Mouse (Mus musculus): ENCODE results near the gene Fam83g. TPM values are rescaled to one million over a fixed set of nuclear protein-coding genes. Genes with fewer than 3 reads are reported as not detected.

The Fam83g gene
- polyA plus RNA-seq, 1 experiment from 2014 or later, result 20.7 TPM

GRCm38 (mm10) chr11:61652216-61652615 lies 31.7 kb upstream of the Fam83g start:
- H3K9me3 ChIP-seq (ENCODE audit: control insufficient read depth), result no peaks in the 10 kb centered on the region
- H3K4me2 ChIP-seq (replicated peaks; ENCODE audit: low read depth), result no peak overlapping the region
- ATAC-seq, result no peak
- H3K27ac ChIP-seq (ENCODE audit: low read depth, low read length), result no peak overlapping the region
- H3K27me3 ChIP-seq (replicated peaks; ENCODE audit: control insufficient read depth, insufficient read depth, low read length), result no peaks in the 10 kb centered on the region
- H3K9ac ChIP-seq (ENCODE audit: low read depth, low read length), result no peak overlapping the region
- 91% methylated on average over 5 of the region's 5 CpGs for WGBS
- H3K4me1 ChIP-seq (replicated peaks; ENCODE audit: control insufficient read depth, insufficient read depth, low read length), result no peaks in the 10 kb centered on the region
- no peak overlapping the region for H3K4me3 ChIP-seq (ENCODE audit: low read depth, low read length)
- no peaks in the 10 kb centered on the region for H3K36me3 ChIP-seq (ENCODE audit: control insufficient read depth, insufficient read depth)
- no peak for TF ChIP-seq CTCF (IDR thresholded peaks at IDR 0.05; ENCODE audit: low read depth)

- Histone ChIP-seq H3K9me3 (ENCODE audit: control insufficient read depth) (no peaks in the 10 kb centered on the region), H3K36me3 (ENCODE audit: control insufficient read depth, insufficient read depth) (no peaks in the 10 kb centered on the region), H3K27me3 (replicated peaks; ENCODE audit: control insufficient read depth, insufficient read depth, low read length) (no peaks in the 10 kb centered on the region), H3K27ac (ENCODE audit: low read depth, low read length) (no peak within 1 kb of the TSS), H3K4me2 (replicated peaks; ENCODE audit: low read depth) (peak within 1 kb of the TSS; percentile 13; the same call in 1 of the 2 replicates), H3K4me3 (ENCODE audit: low read depth, low read length) (peak within 1 kb of the TSS; percentile 18; the same call in 1 of the 2 replicates), H3K4me1 (replicated peaks; ENCODE audit: control insufficient read depth, insufficient read depth, low read length) (no peaks in the 10 kb centered on the region), H3K9ac (ENCODE audit: low read depth, low read length) (no peak within 1 kb of the TSS)
- TF ChIP-seq CTCF (IDR thresholded peaks at IDR 0.05; ENCODE audit: low read depth), result no peak
- WGBS, result 55% methylated on average over 10 of the region's 10 CpGs
- ATAC-seq, result no peak
Observed at GRCm38 (mm10) chr11:61652686-61653447, 31.0 kb upstream of the Fam83g start, which contains the start of gene Grap. Gene Grap (plus strand): TSS chr11:61653265.

GRCm38 (mm10) chr11:61653568-61653967 lies 30.3 kb upstream of the Fam83g start:
- Histone ChIP-seq H3K9me3 (ENCODE audit: control insufficient read depth) (no peaks in the 10 kb centered on the region), H3K4me3 (ENCODE audit: low read depth, low read length) (peak overlapping the region; percentile 18; the same call in 1 of the 2 replicates), H3K9ac (ENCODE audit: low read depth, low read length) (no peak overlapping the region), H3K27ac (ENCODE audit: low read depth, low read length) (no peak overlapping the region), H3K4me1 (replicated peaks; ENCODE audit: control insufficient read depth, insufficient read depth, low read length) (no peaks in the 10 kb centered on the region), H3K36me3 (ENCODE audit: control insufficient read depth, insufficient read depth) (no peaks in the 10 kb centered on the region), H3K4me2 (replicated peaks; ENCODE audit: low read depth) (peak overlapping the region; percentile 13; the same call in 1 of the 2 replicates), H3K27me3 (replicated peaks; ENCODE audit: control insufficient read depth, insufficient read depth, low read length) (no peaks in the 10 kb centered on the region)
- TF ChIP-seq CTCF (IDR thresholded peaks at IDR 0.05; ENCODE audit: low read depth), result no peak
- no peak for ATAC-seq
- WGBS, result 67% methylated on average over 2 of the region's 2 CpGs

GRCm38 (mm10) chr11:61654786-61655311 lies 29.0 kb upstream of the Fam83g start:
- H3K4me3 ChIP-seq (ENCODE audit: low read depth, low read length), result no peak overlapping the region
- H3K4me1 ChIP-seq (replicated peaks; ENCODE audit: control insufficient read depth, insufficient read depth, low read length), result no peaks in the 10 kb centered on the region
- H3K27ac ChIP-seq (ENCODE audit: low read depth, low read length), result no peak overlapping the region
- ATAC-seq, result no peak
- H3K36me3 ChIP-seq (ENCODE audit: control insufficient read depth, insufficient read depth), result no peaks in the 10 kb centered on the region
- H3K9me3 ChIP-seq (ENCODE audit: control insufficient read depth), result no peaks in the 10 kb centered on the region
- 86% methylated on average over 4 of the region's 4 CpGs for WGBS
- H3K27me3 ChIP-seq (replicated peaks; ENCODE audit: control insufficient read depth, insufficient read depth, low read length), result no peaks in the 10 kb centered on the region
- no peak for TF ChIP-seq CTCF (IDR thresholded peaks at IDR 0.05; ENCODE audit: low read depth)
- H3K9ac ChIP-seq (ENCODE audit: low read depth, low read length), result no peak overlapping the region
- H3K4me2 ChIP-seq (replicated peaks; ENCODE audit: low read depth), result no peak overlapping the region

GRCm38 (mm10) chr11:61655649-61656048 lies 28.2 kb upstream of the Fam83g start:
- no peak overlapping the region for H3K9ac ChIP-seq (ENCODE audit: low read depth, low read length)
- H3K27me3 ChIP-seq (replicated peaks; ENCODE audit: control insufficient read depth, insufficient read depth, low read length), result no peaks in the 10 kb centered on the region
- H3K4me1 ChIP-seq (replicated peaks; ENCODE audit: control insufficient read depth, insufficient read depth, low read length), result no peaks in the 10 kb centered on the region
- no peak overlapping the region for H3K4me2 ChIP-seq (replicated peaks; ENCODE audit: low read depth)
- H3K27ac ChIP-seq (ENCODE audit: low read depth, low read length), result no peak overlapping the region
- no peaks in the 10 kb centered on the region for H3K9me3 ChIP-seq (ENCODE audit: control insufficient read depth)
- ATAC-seq, result no peak
- no peaks in the 10 kb centered on the region for H3K36me3 ChIP-seq (ENCODE audit: control insufficient read depth, insufficient read depth)
- no peak for TF ChIP-seq CTCF (IDR thresholded peaks at IDR 0.05; ENCODE audit: low read depth)
- WGBS, result 62% methylated on average over 4 of the region's 4 CpGs
- H3K4me3 ChIP-seq (ENCODE audit: low read depth, low read length), result no peak overlapping the region

GRCm38 (mm10) chr11:61656148-61656850 lies 27.6 kb upstream of the Fam83g start:
- Histone ChIP-seq H3K4me1 (replicated peaks; ENCODE audit: control insufficient read depth, insufficient read depth, low read length) (no peaks in the 10 kb centered on the region), H3K4me3 (ENCODE audit: low read depth, low read length) (no peak overlapping the region), H3K9me3 (ENCODE audit: control insufficient read depth) (no peaks in the 10 kb centered on the region), H3K9ac (ENCODE audit: low read depth, low read length) (no peak overlapping the region), H3K4me2 (replicated peaks; ENCODE audit: low read depth) (no peak overlapping the region), H3K27me3 (replicated peaks; ENCODE audit: control insufficient read depth, insufficient read depth, low read length) (no peaks in the 10 kb centered on the region), H3K27ac (ENCODE audit: low read depth, low read length) (no peak overlapping the region), H3K36me3 (ENCODE audit: control insufficient read depth, insufficient read depth) (no peaks in the 10 kb centered on the region)
- no peak for TF ChIP-seq CTCF (IDR thresholded peaks at IDR 0.05; ENCODE audit: low read depth)
- ATAC-seq, result no peak
- 59% methylated on average over 6 of the region's 6 CpGs for WGBS
